Mouse (Mus musculus) erythroblast, adult 5-6 weeks (primary cell): Measurements from ENCODE around the gene Erap1. TPM values are rescaled to one million over a fixed set of nuclear protein-coding genes. Genes with fewer than 3 reads are reported as not detected.
A peak's percentile ranks its signal among the peaks of the same experiment; 100 is the strongest.
"Not testable (repeated sequence)": the region's sequence is repeated elsewhere in the genome, so short reads cannot be mapped to it uniquely, and the experiment has no call there.

ENCODE experiments used
- ATAC-seq: replicated peaks from 2 replicates; pipeline ENCODE4 v1.8.0; 2016; ENCODE audit warnings: moderate number of reproducible peaks, mild to moderate bottlenecking, moderate TSS enrichment, inconsistent platforms; ENCODE audit not compliant: poor library complexity, low FRiP score, severe bottlenecking
- total RNA-seq, 2 experiments: library from RNA; stranded (forward) in 1 of 2; stranded (reverse) in 1 of 2; fragments of 150-400 nt in 1 of 2; fragments of 200-764, 138-1000 nt in 1 of 2; gene quantifications; 2 replicates each; pipeline versions ENCODE4 v1.2.3 to v1.2.4; 2015 to 2017; ENCODE audit warnings: low replicate concordance in 2 of 2

The Erap1 gene
- total RNA-seq (2015; ENCODE audit: low replicate concordance) (19.2 and 26.5 TPM in 2 replicates), total RNA-seq (2017; ENCODE audit: low replicate concordance) (17.3 and 18.8 TPM in 2 replicates)

- ATAC-seq: peak; percentile 80
These were observed at the start of gene Erap1 for GRCm38 (mm10) chr13:74638793-74639711. Gene Erap1, plus strand, starts transcription at chr13:74639568.

GRCm38 (mm10) chr13:74591401-74591821 lies 48.0 kb upstream of the Erap1 start:
- not testable (repeated sequence) for ATAC-seq

- not testable (repeated sequence) for ATAC-seq
These were observed 47.5 kb upstream of the Erap1 start for GRCm38 (mm10) chr13:74591828-74592227.

GRCm38 (mm10) chr13:74597022-74597421 lies 42.3 kb upstream of the Erap1 start:
- not testable (repeated sequence) for ATAC-seq

- not testable (repeated sequence) for ATAC-seq
These were observed 37.6 kb upstream of the Erap1 start for GRCm38 (mm10) chr13:74601776-74602175.

- ATAC-seq: peak; percentile 88
These were observed 22.0 kb upstream of the Erap1 start for GRCm38 (mm10) chr13:74617163-74618019.

GRCm38 (mm10) chr13:74632327-74632726 lies 7.0 kb upstream of the Erap1 start:
- ATAC-seq: no peak

GRCm38 (mm10) chr13:74632857-74633256 lies 6.5 kb upstream of the Erap1 start:
- no peak for ATAC-seq

GRCm38 (mm10) chr13:74639712-74640522 lies 549 bp downstream of the Erap1 start:
- peak; percentile 87 for ATAC-seq

- not testable (repeated sequence) for ATAC-seq
These were observed 1.2 kb downstream of the Erap1 start for GRCm38 (mm10) chr13:74640523-74640920.

- ATAC-seq: no peak
These were observed 56.3 kb downstream of the Erap1 start for GRCm38 (mm10) chr13:74695497-74696193.

- ATAC-seq: no peak
These were observed 56.9 kb downstream of the Erap1 start for GRCm38 (mm10) chr13:74696225-74696624.

- ATAC-seq: no peak
These were observed 79.6 kb downstream of the Erap1 start for GRCm38 (mm10) chr13:74719002-74719401.

- peak; percentile 50 for ATAC-seq
These were observed 94.4 kb downstream of the Erap1 start for GRCm38 (mm10) chr13:74733726-74734125.

GRCm38 (mm10) chr13:74735834-74736233 lies 96.5 kb downstream of the Erap1 start:
- peak; percentile 94 for ATAC-seq

GRCm38 (mm10) chr13:74736396-74736795 lies 97.0 kb downstream of the Erap1 start:
- peak; percentile 59 for ATAC-seq
